Mouse (Mus musculus): ENCODE results near the gene Prrc2b.
A peak's percentile ranks its signal among the peaks of the same experiment; 100 is the strongest.

The Prrc2b gene

GRCm38 (mm10) chr2:32137667-32138266 lies 13.1 kb upstream of the Prrc2b start:
- DNase-seq (ENCODE audit: low spot score in 2 of 2) = peak; percentile 98 to 99

- DNase-seq (ENCODE audit: low spot score in 2 of 2) = no peak
These were observed 11.5 kb upstream of the Prrc2b start for GRCm38 (mm10) chr2:32139377-32139776.

- DNase-seq (ENCODE audit: low spot score in 2 of 2) = no peak
These were observed 10.4 kb upstream of the Prrc2b start for GRCm38 (mm10) chr2:32140498-32140934.

- no peak for DNase-seq (ENCODE audit: low spot score in 2 of 2)
These were observed 9.3 kb upstream of the Prrc2b start for GRCm38 (mm10) chr2:32141602-32142001.

GRCm38 (mm10) chr2:32142368-32142767 lies 8.5 kb upstream of the Prrc2b start:
- no peak for DNase-seq (ENCODE audit: low spot score in 2 of 2)

- DNase-seq (ENCODE audit: low spot score in 2 of 2) = no peak
These were observed 6.2 kb upstream of the Prrc2b start for GRCm38 (mm10) chr2:32144633-32145032.

GRCm38 (mm10) chr2:32146617-32147162 lies 4.2 kb upstream of the Prrc2b start:
- DNase-seq (ENCODE audit: low spot score in 2 of 2) = no peak

GRCm38 (mm10) chr2:32150135-32150534 lies 747 bp upstream of the Prrc2b start:
- DNase-seq (ENCODE audit: low spot score in 2 of 2) = no peak

- DNase-seq (ENCODE audit: low spot score in 2 of 2) = no peak
These were observed 339 bp upstream of the Prrc2b start for GRCm38 (mm10) chr2:32150562-32150923.

- DNase-seq (ENCODE audit: low spot score in 2 of 2) = no peak
These were observed 931 bp downstream of the Prrc2b start for GRCm38 (mm10) chr2:32151660-32152366.

- DNase-seq (ENCODE audit: low spot score in 2 of 2) = no peak
These were observed 1.6 kb downstream of the Prrc2b start for GRCm38 (mm10) chr2:32152367-32153034.

- no peak for DNase-seq (ENCODE audit: low spot score in 2 of 2)
These were observed 2.3 kb downstream of the Prrc2b start for GRCm38 (mm10) chr2:32153041-32153790.

GRCm38 (mm10) chr2:32153791-32154119 lies 2.9 kb downstream of the Prrc2b start:
- DNase-seq (ENCODE audit: low spot score in 2 of 2) = no peak

- no peak for DNase-seq (ENCODE audit: low spot score in 2 of 2)
These were observed 3.6 kb downstream of the Prrc2b start for GRCm38 (mm10) chr2:32154334-32154997.

- DNase-seq (ENCODE audit: low spot score in 2 of 2) = no peak
These were observed 4.2 kb downstream of the Prrc2b start for GRCm38 (mm10) chr2:32154998-32155541.

GRCm38 (mm10) chr2:32155614-32156013 lies 4.7 kb downstream of the Prrc2b start:
- DNase-seq (ENCODE audit: low spot score in 2 of 2) = no peak

- DNase-seq (ENCODE audit: low spot score in 2 of 2) = no peak
These were observed 5.8 kb downstream of the Prrc2b start for GRCm38 (mm10) chr2:32156645-32157044.

GRCm38 (mm10) chr2:32157328-32157727 lies 6.4 kb downstream of the Prrc2b start:
- no peak for DNase-seq (ENCODE audit: low spot score in 2 of 2)

GRCm38 (mm10) chr2:32158616-32159239 lies 7.8 kb downstream of the Prrc2b start:
- no peak for DNase-seq (ENCODE audit: low spot score in 2 of 2)

GRCm38 (mm10) chr2:32160525-32160924 lies 9.6 kb downstream of the Prrc2b start:
- no peak for DNase-seq (ENCODE audit: low spot score in 2 of 2)

GRCm38 (mm10) chr2:32160967-32161366 lies 10.1 kb downstream of the Prrc2b start:
- no peak for DNase-seq (ENCODE audit: low spot score in 2 of 2)
